Mouse (Mus musculus) cerebellum, adult 2 months (tissue): ENCODE measurements at regions not wholly inside any gene's neighbourhood (a gene's known extent, or its start where the extent isn't known, plus 50 kb on each side); places are given as distances from the start of the nearest gene placed in this dataset.

Experiments
- DNase-seq, 2 experiments: peaks; one replicate each; pipeline ENCODE4 v3.0.0; 2021
- H3K27ac ChIP-seq: fragments of 200-500 bp; 2 replicates; pipeline ENCODE4 v1.5.1; 2012; ENCODE audit warnings: low read length, control low read depth, inconsistent platforms; ENCODE audit not compliant: insufficient read depth
- H3K27me3 ChIP-seq: fragments of 200-500 bp; 2 replicates; pipeline ENCODE4 v1.6.1; 2012; ENCODE audit warnings: inconsistent platforms, mild to moderate bottlenecking, low read length, moderate library complexity; ENCODE audit not compliant: control insufficient read depth, insufficient read depth
- H3K4me1 ChIP-seq: fragments of 200-500 bp; 2 replicates; pipeline ENCODE4 v1.6.1; 2011; ENCODE audit warnings: low read length; ENCODE audit not compliant: control insufficient read depth, insufficient read depth
- H3K4me3 ChIP-seq: fragments of 200-500 bp; replicated peaks from 2 replicates; pipeline ENCODE3; 2011; ENCODE audit warnings: mild to moderate bottlenecking, low read depth, low read length, control low read depth; ENCODE audit not compliant: insufficient read depth
- CTCF ChIP-seq: fragments of 200-500 bp; IDR thresholded peaks from 2 replicates; pipeline ENCODE4 v1.5.1; 2011; ENCODE audit warnings: low read depth, mild to moderate bottlenecking, control low read depth, low read length, moderate library complexity, borderline replicate concordance; ENCODE audit not compliant: insufficient read depth
- POLR2A ChIP-seq: fragments of 200-500 bp; IDR thresholded peaks from 2 replicates; pipeline ENCODE4 v1.6.1; 2011; ENCODE audit warnings: low read length, control low read depth, borderline replicate concordance; ENCODE audit not compliant: insufficient read depth
- WGBS: fragments of 180-500 bp; shearing (Covaris S2); methylation state at CpG from one replicate; pipeline ENCODE4 v1.1.7; 2018; 5-methylcytosine and 5-hydroxymethylcytosine counted together

GRCm38 (mm10) chr12:90857746-90858145 is 119.5 kb upstream of the Dio2 start:
- DNase-seq = no peak
- WGBS = 72% methylated on average over 3 of the region's 3 CpGs
- no peaks in the 10 kb centered on the region for H3K4me1 ChIP-seq
- no peaks in the 10 kb centered on the region for H3K27me3 ChIP-seq
- no peak for TF ChIP-seq CTCF
- TF ChIP-seq POLR2A = no peak
- H3K27ac ChIP-seq = no peak overlapping the region
- no peak overlapping the region for H3K4me3 ChIP-seq

GRCm38 (mm10) chr12:90810666-90811065 is 72.4 kb upstream of the Dio2 start:
- Histone ChIP-seq H3K27ac (no peak overlapping the region), H3K27me3 (no peaks in the 10 kb centered on the region), H3K4me3 (no peak overlapping the region), H3K4me1 (no peaks in the 10 kb centered on the region)
- TF ChIP-seq CTCF (no peak), POLR2A (no peak)
- DNase-seq = no peak
- 67% methylated on average over 6 of the region's 6 CpGs for WGBS

- DNase-seq = no peak
- no peaks in the 10 kb centered on the region for H3K27me3 ChIP-seq
- TF ChIP-seq POLR2A = no peak
- no peak for TF ChIP-seq CTCF
- no peak overlapping the region for H3K4me3 ChIP-seq
- WGBS = 99% methylated on average over 2 of the region's 2 CpGs
- H3K27ac ChIP-seq = no peak overlapping the region
- no peaks in the 10 kb centered on the region for H3K4me1 ChIP-seq
Observed at GRCm38 (mm10) chr12:90790562-90790961, 52.3 kb upstream of the Dio2 start.
